34 mouse cellular contexts compared by ENCODE assay signal in the genomic region with DNA sequence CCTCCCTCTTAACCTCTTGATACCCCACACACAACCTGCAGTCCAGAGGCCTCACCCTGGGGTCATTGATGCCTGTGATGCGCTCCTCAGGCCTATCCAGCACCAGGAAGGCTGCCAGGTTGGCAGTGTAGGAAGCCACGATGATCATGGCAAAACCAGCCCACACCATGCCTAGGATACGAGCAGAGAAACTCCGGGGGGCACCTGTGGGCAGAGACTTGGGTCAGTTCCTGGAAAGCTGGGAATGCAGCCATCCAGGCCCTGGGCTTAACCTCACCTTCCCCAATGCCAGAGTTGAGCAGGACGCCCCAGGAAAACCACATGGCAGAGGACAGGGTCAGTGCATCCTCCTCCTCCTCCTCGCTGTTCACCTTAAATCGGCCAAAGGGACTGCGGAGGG. TPM values are rescaled to one million over a fixed set of nuclear protein-coding genes. Genes with fewer than 3 reads are reported as not detected.
"Had no signal": no experiment of that assay in that cellular context is flagged by ENCODE, and none has a peak within 500 bp of the region (broad histone marks: within the 10 kb centered on the region; RNA-seq: fewer than 3 reads in every experiment).

No protein-coding gene starts in this region.

- DNase-seq: gastrocnemius, postnatal 14 days; gastrocnemius, postnatal 36 days; heart, adult 11 months; heart, adult 2 months; heart, postnatal 14 days; heart, postnatal 36 days; kidney, adult 11 months; kidney, adult 2 months; kidney, adult 9 months; kidney, postnatal 14 days; kidney, postnatal 36 days; layer of hippocampus, adult 9-11 months; layer of hippocampus, postnatal 36 days; left cerebral cortex, postnatal 4 days had no signal

- H3K27ac ChIP-seq: heart, adult 2 months; heart, embryonic 13.5 days; heart, embryonic 15.5 days; hindbrain, embryonic 13.5 days; hindbrain, embryonic 15.5 days; hindbrain, postnatal 0 days; kidney, embryonic 15.5 days; kidney, postnatal 0 days; limb, embryonic 13.5 days; limb, embryonic 15.5 days; liver, embryonic 12.5 days; liver, embryonic 14.5 days had no signal

- H3K4me3 ChIP-seq: heart, adult 2 months; heart, embryonic 13.5 days; heart, embryonic 15.5 days; hindbrain, embryonic 13.5 days; hindbrain, embryonic 15.5 days; kidney, embryonic 15.5 days; limb, embryonic 13.5 days; limb, embryonic 15.5 days; liver, embryonic 12.5 days had no signal

RNA-seq across cellular contexts. Expression of gene Lrrc26, which starts 7.4 kb away (rescaled TPM):
- polyA plus RNA-seq: heart, embryonic 11.5 days; heart, embryonic 13.5 days; heart, postnatal 0 days; hindbrain, embryonic 11.5 days; hindbrain, embryonic 13.5 days; hindbrain, embryonic 15.5 days; intestine, embryonic 14.5 days; kidney, embryonic 15.5 days; limb, embryonic 11.5 days; limb, embryonic 13.5 days; liver, embryonic 12.5 days; liver, embryonic 14.5 days; liver, embryonic 16.5 days had no signal

RNA-seq across cellular contexts. Expression of gene Tmem210, which starts 9.1 kb away (rescaled TPM):
- polyA plus RNA-seq: heart, embryonic 11.5 days; heart, embryonic 13.5 days; heart, embryonic 15.5 days; heart, postnatal 0 days; hindbrain, embryonic 11.5 days; hindbrain, embryonic 13.5 days; hindbrain, embryonic 15.5 days; hindbrain, postnatal 0 days; intestine, embryonic 14.5 days; intestine, embryonic 16.5 days; kidney, adult 2 months; kidney, embryonic 15.5 days; kidney, postnatal 0 days; large intestine, adult 2 months; limb, embryonic 11.5 days; limb, embryonic 13.5 days; limb, embryonic 15.5 days; liver, adult 2 months; liver, embryonic 12.5 days; liver, embryonic 14.5 days; liver, embryonic 16.5 days had no signal

RNA-seq across cellular contexts. Expression of gene Grin1, which starts 21.9 kb away (rescaled TPM):
- polyA plus RNA-seq: heart, postnatal 0 days; liver, adult 2 months had no signal
